Mouse (Mus musculus): ENCODE data around the gene Prkaca.

Gene Prkaca

GRCm38 (mm10) chr8:84042066-84042947 is 69.5 kb downstream of the Prkaca start, which contains the start of gene Il27ra:
TSS of gene Il27ra (minus strand) at chr8:84042589.
- DNase-seq, result peak; percentile 53

- no peak for DNase-seq
Measured at GRCm38 (mm10) chr8:84042948-84043342, 70.2 kb downstream of the Prkaca start.

GRCm38 (mm10) chr8:84044103-84044502 is 71.3 kb downstream of the Prkaca start:
- DNase-seq, result no peak

GRCm38 (mm10) chr8:84044900-84045299 is 72.1 kb downstream of the Prkaca start, which contains the start of gene Rln3:
TSS of gene Rln3 (minus strand) at chr8:84045000.
- no peak for DNase-seq
